Mouse (Mus musculus) bone marrow, adult 2 months (tissue): ENCODE measurements around the gene Abhd14b.

Source experiments
- CTCF ChIP-seq: fragments of 200-500 bp; IDR thresholded peaks from 2 replicates; pipeline ENCODE4 v1.5.1; 2011; ENCODE audit warnings: low read length, control low read depth; ENCODE audit not compliant: control insufficient read depth, insufficient read depth
- POLR2A ChIP-seq: fragments of 200-500 bp; IDR thresholded peaks from 2 replicates; pipeline ENCODE4 v1.6.1; 2011; ENCODE audit warnings: low read depth, mild to moderate bottlenecking, control low read depth, low read length, borderline replicate concordance; ENCODE audit not compliant: control insufficient read depth

DNA sequence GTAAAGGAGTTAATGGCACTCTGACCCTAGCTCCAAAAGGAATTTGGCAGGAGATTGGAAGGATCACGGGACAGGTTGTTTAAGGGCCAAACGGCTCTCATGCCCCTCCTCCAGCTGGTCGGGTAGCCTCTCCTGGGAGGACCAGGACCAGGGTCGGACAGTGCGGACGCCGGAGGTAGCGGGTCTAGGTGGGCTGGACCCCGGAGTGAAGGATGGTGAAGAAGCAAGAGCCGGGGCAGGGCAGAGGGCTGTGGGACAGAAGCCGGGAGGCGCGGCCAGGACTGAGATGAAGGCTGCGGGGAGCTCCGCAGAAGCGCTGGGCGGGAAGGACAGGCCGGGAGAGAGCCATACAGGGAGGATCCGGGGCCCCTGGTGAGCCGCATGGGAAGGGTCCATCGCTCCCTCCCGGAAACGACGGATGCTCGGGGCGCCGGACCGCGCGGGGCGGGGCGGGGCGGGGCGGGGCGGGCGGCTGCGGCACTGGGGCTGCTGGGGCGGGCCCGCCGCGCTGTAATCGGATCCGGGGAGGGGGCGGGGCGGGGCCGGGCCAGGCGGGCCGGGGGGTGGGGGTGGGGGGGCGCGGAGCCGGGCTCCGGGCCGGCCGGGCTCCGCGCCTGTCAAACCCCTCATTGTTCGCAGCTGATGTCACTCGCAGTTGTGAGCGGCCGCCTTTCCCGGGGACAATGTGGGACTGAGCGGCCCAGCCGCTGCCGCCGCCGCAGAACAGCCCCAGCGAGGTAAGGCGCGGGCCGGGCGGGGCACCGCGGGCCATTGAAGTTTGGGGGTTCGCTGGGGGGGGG is 6.2 kb downstream of the Abhd14b start, which contains the start of gene Pcbp4:
- TF ChIP-seq POLR2A, result no peak
- no peak for TF ChIP-seq CTCF
